9 mouse cellular contexts compared by ENCODE assay signal in the genomic region with DNA sequence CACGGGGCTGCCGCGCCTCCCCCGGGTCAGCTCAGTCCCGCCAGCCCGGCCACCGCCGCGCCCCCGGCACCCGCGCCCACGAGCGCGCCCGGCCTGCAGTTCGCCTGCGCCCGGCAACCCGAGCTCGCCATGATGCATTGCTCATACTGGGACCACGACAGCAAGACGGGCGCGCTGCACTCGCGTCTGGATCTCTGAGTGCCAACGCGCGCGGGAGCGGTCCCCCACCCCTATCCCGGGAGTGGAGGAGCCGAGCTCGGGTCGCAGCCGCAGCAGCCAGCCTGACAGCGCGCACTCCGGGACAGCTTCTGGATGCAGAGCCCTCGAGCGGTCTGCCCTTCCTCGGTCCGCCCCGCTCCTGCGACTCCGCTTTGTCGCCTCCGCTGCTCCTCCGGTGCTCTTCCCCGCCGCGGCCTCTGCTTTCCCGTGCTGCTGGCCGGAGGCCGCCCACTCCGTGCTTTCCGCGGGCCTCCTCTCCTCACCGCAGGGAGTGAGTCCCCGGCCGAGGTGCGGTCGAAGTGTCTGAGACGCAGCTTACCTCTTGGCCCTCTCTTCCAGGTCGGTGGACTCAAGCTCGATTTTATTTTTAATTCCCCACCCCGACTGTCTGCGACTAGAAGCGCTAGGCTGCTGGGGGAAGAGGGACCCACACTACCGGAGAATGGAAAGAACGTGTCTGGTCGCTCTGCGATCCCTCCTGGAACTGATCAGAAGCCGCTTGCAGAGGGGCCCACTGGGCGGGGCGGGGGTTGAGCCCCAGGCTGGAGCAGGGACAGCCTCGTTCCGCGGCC. TPM values are rescaled to one million over a fixed set of nuclear protein-coding genes. Genes with fewer than 3 reads are reported as not detected.
DNase-seq lines count a peak whose midpoint lies in the region; ATAC-seq and TF ChIP-seq lines count a peak whose summit lies in the region.
"Had no signal": no experiment of that assay in that cellular context is flagged by ENCODE, and none has a peak within 500 bp of the region (broad histone marks: within the 10 kb centered on the region; RNA-seq: fewer than 3 reads in every experiment).

No protein-coding gene starts in this region.

- no peaks in the 10 kb centered on the region for H3K36me3 ChIP-seq in forebrain, embryonic 13.5 days (ENCODE audit: poor library complexity, severe bottlenecking)
- H3K36me3 ChIP-seq in intestine, embryonic 14.5 days (ENCODE audit: control insufficient read depth, insufficient read depth, low read length): no peaks in the 10 kb centered on the region
- H3K36me3 ChIP-seq in midbrain, embryonic 13.5 days: no peaks in the 10 kb centered on the region

- in situ Hi-C loops in Patski (cut with MboI; ENCODE audit: low pct_unique_long_range_greater_than_20kb): no loop called here

- H3K4me3 ChIP-seq in forebrain, embryonic 13.5 days: peak overlapping the region; percentile 43
- H3K4me3 ChIP-seq in intestine, embryonic 14.5 days (ENCODE audit: low read depth, low read length): peak overlapping the region; percentile 36
- H3K4me3 ChIP-seq in midbrain, embryonic 13.5 days (replicated peaks): peak overlapping the region; percentile 42

- no peak overlapping the region for H3K27ac ChIP-seq in forebrain, embryonic 13.5 days
- H3K27ac ChIP-seq in intestine, embryonic 14.5 days (ENCODE audit: low read depth): no peak overlapping the region
- no peak overlapping the region for H3K27ac ChIP-seq in midbrain, embryonic 13.5 days

- WGBS in forebrain, embryonic 13.5 days: under 1% methylated on average over 79 of the region's 80 CpGs
- WGBS in intestine, embryonic 14.5 days: under 1% methylated on average over 79 of the region's 80 CpGs
- under 1% methylated on average over 80 of the region's 80 CpGs for WGBS in midbrain, embryonic 13.5 days

- peak overlapping the region; percentile 58 for H3K9ac ChIP-seq in forebrain, embryonic 13.5 days
- no peak overlapping the region for H3K9ac ChIP-seq in intestine, embryonic 14.5 days (ENCODE audit: low read length)
- peak overlapping the region; percentile 51 for H3K9ac ChIP-seq in midbrain, embryonic 13.5 days (replicated peaks)

- H3K9me3 ChIP-seq in forebrain, embryonic 13.5 days (replicated peaks): no peaks in the 10 kb centered on the region
- no peaks in the 10 kb centered on the region for H3K9me3 ChIP-seq in intestine, embryonic 14.5 days (ENCODE audit: control insufficient read depth, low read length)
- no peaks in the 10 kb centered on the region for H3K9me3 ChIP-seq in midbrain, embryonic 13.5 days

- H3K4me1 ChIP-seq in forebrain, embryonic 13.5 days: peaks cover 33% of the 10 kb centered on the region
- peaks cover 19% of the 10 kb centered on the region for H3K4me1 ChIP-seq in intestine, embryonic 14.5 days (replicated peaks; ENCODE audit: control insufficient read depth, insufficient read depth, low read length)
- H3K4me1 ChIP-seq in midbrain, embryonic 13.5 days (replicated peaks): peaks cover 35% of the 10 kb centered on the region

- POLR2A ChIA-PET in Patski (lab: Charles Lee): no interaction called here

- CTCF ChIA-PET in Patski (lab: Charles Lee): interaction anchor here (1.6 kb wide), 1 partner anchor 18 kb away, joined by 3 read pairs; no protein-coding TSS in a partner anchor

- peak; percentile 3 for ATAC-seq in Patski
- ATAC-seq in forebrain, embryonic 13.5 days: peak; percentile 48
- ATAC-seq in intestine, embryonic 14.5 days (replicated peaks; ENCODE audit: low FRiP score, low TSS enrichment, low read depth): no peak
- ATAC-seq in midbrain, embryonic 13.5 days: peak; percentile 44

- TF ChIP-seq CTCF in Patski (IDR thresholded peaks at IDR 0.05): no peak

- H3K4me2 ChIP-seq in forebrain, embryonic 13.5 days: peak overlapping the region; percentile 74
- H3K4me2 ChIP-seq in intestine, embryonic 14.5 days (ENCODE audit: low read length): peak overlapping the region; percentile 64
- peak overlapping the region; percentile 68 for H3K4me2 ChIP-seq in midbrain, embryonic 13.5 days (replicated peaks)

- DNase-seq in gastrocnemius, postnatal 10 days: peak; percentile 31
- no peak for DNase-seq in gastrocnemius, postnatal 25 days
- no peak for DNase-seq in Patski (ENCODE audit: low read depth, low spot score)
- DNase-seq in intestine, embryonic 14.5 days (ENCODE audit: low spot score): peak; percentile 84
- no peak for DNase-seq in Muller cell, postnatal 12 days (ENCODE audit: inconsistent ontology term)
- DNase-seq in cerebellum, adult 11-12 months: no peak

- peaks cover 67% of the 10 kb centered on the region for H3K27me3 ChIP-seq in Patski
- H3K27me3 ChIP-seq in forebrain, embryonic 13.5 days: peaks cover 99% of the 10 kb centered on the region
- peaks cover 99% of the 10 kb centered on the region for H3K27me3 ChIP-seq in intestine, embryonic 14.5 days (replicated peaks; ENCODE audit: control insufficient read depth, insufficient read depth, low read length)
- peaks cover 95% of the 10 kb centered on the region for H3K27me3 ChIP-seq in midbrain, embryonic 13.5 days

RNA-seq across cellular contexts. Expression of a gene that starts 1.7 kb away (rescaled TPM):
- not detected for total RNA-seq in gastrocnemius, postnatal 10 days (2021)
- under 1 TPM in 1 of 2 experiments, not detected in 1; 0.27 TPM for total RNA-seq in gastrocnemius, postnatal 25 days (2021)
- polyA plus RNA-seq in Patski (2021): 2.2 TPM
- 0.34 TPM in 2 replicates for polyA plus RNA-seq in forebrain, embryonic 13.5 days (2015; fragmentation: Nextera tagmentation; extraction: Ambion mirVana)
- not detected in 2 replicates for polyA plus RNA-seq in intestine, embryonic 14.5 days (2014; fragmentation: Nextera tagmentation; extraction: Ambion mirVana)
- 0.54 and 0.75 TPM in 2 replicates for polyA plus RNA-seq in midbrain, embryonic 13.5 days (2015; fragmentation: Nextera tagmentation; extraction: Ambion mirVana)
- total RNA-seq: heart, adult 18-20 months had no signal

RNA-seq across cellular contexts. Expression of a gene that starts 29.4 kb away (rescaled TPM):
- 1 to 10 TPM; 5.6 to 6.2 TPM for total RNA-seq in gastrocnemius, postnatal 10 days (2021)
- 1 to 10 TPM; 2.2 to 2.9 TPM for total RNA-seq in gastrocnemius, postnatal 25 days (2021)
- polyA plus RNA-seq in Patski (2021): 39.9 TPM
- polyA plus RNA-seq in forebrain, embryonic 13.5 days (2015; fragmentation: Nextera tagmentation; extraction: Ambion mirVana): 84.6 and 97.0 TPM in 2 replicates
- 45.7 and 47.6 TPM in 2 replicates for polyA plus RNA-seq in intestine, embryonic 14.5 days (2014; fragmentation: Nextera tagmentation; extraction: Ambion mirVana)
- polyA plus RNA-seq in midbrain, embryonic 13.5 days (2015; fragmentation: Nextera tagmentation; extraction: Ambion mirVana): 105 and 107 TPM in 2 replicates

RNA-seq across cellular contexts. Expression of a gene that starts 53.9 kb away (rescaled TPM):
- not detected for total RNA-seq in gastrocnemius, postnatal 10 days (2021)
- total RNA-seq in gastrocnemius, postnatal 25 days (2021): not detected
- not detected for polyA plus RNA-seq in Patski (2021)
- polyA plus RNA-seq in forebrain, embryonic 13.5 days (2015; fragmentation: Nextera tagmentation; extraction: Ambion mirVana): not detected in 2 replicates
- polyA plus RNA-seq in intestine, embryonic 14.5 days (2014; fragmentation: Nextera tagmentation; extraction: Ambion mirVana): not detected in 2 replicates
- not detected in 2 replicates for polyA plus RNA-seq in midbrain, embryonic 13.5 days (2015; fragmentation: Nextera tagmentation; extraction: Ambion mirVana)
- total RNA-seq: heart, adult 18-20 months had no signal

Comparison
In these comparisons a context has a peak if more than half of its experiments do, and no peak if none do; other contexts are left out.
1. DNase-seq: peak in gastrocnemius, postnatal 10 days (single experiment) and intestine, embryonic 14.5 days (single experiment); none in gastrocnemius, postnatal 25 days (single experiment), Patski (single experiment), Muller cell, postnatal 12 days (single experiment) and cerebellum, adult 11-12 months (single experiment).
2. Peak in every context shown above with its lines, with median percentiles within 50 percentile points of each other: H3K4me2 ChIP-seq and H3K4me3 ChIP-seq.